Mouse (Mus musculus) frontal cortex, adult (tissue): ENCODE measurements around the gene Car5a.
A peak's percentile ranks its signal among the peaks of the same experiment; 100 is the strongest.

Experiments
- ATAC-seq: cut with Nextera tagmentation; 2 replicates; pipeline ENCODE4 v1.9.2; 2017; ENCODE audit warnings: mild to moderate bottlenecking, moderate library complexity, mixed read lengths; ENCODE audit not compliant: low TSS enrichment

The Car5a gene

DNA sequence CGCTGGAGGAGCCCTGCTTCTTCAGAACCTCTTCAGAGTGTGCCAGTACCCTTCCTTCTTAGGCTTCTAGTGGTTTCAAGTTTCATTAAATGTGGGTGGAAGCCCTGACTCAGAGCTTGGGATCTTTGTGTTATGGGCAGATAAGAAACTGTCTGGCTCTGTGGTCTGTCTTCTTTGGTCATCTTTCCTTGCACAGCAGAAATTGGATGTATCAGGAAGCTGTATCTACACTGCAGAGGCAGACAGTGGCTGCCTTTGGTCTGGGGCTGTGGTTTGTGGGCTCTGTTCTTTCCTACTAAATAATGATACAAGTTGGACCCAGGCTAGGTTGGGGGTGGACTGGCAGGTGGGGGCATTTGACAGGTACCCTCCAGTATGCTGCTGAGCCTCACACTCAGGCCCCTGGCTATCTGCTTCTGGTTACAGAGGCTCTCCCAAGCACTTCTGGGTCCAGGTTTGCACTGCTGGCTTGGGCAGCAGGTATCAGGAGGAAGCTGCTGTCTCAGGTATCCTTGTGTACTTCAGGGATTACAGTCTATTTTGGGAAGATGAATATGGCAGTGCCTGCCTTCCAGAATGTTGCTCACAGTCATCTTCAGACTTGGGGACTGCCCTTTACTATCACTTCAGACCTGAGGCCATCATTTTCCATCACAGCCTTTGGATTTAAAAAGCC, 11.3 kb upstream of the Car5a start:
- ATAC-seq = 0 out of 2 replicates have a peak, but pooled peaks have one; percentile 24

DNA sequence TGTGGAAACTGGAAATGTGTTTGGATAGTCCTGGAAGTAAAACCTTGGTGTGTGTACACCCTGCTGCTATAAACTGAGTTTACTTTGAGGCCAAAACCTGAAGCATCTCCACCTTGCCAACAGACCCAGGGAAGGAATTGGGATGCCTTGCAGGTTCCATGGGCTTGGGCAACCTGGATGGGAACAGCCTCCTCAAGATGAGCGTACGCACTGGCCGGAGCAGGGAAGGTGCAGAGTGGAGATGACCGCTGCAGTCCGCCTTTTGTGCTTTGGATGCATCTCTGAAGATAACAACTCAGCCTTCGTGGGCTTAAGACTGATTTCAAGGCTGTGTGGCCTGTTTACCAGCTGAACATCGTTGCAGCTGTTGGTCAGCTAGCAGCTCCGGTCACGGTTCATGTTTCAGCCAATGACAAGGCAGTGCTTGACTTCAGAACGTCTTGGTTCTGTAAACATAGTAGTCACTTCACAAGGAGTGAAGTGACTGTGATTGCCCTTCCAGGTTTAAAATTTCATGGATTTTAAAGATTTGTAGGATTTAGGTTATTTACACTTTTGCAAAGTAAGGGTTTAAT, 10.4 kb upstream of the Car5a start:
- no peak for ATAC-seq

DNA sequence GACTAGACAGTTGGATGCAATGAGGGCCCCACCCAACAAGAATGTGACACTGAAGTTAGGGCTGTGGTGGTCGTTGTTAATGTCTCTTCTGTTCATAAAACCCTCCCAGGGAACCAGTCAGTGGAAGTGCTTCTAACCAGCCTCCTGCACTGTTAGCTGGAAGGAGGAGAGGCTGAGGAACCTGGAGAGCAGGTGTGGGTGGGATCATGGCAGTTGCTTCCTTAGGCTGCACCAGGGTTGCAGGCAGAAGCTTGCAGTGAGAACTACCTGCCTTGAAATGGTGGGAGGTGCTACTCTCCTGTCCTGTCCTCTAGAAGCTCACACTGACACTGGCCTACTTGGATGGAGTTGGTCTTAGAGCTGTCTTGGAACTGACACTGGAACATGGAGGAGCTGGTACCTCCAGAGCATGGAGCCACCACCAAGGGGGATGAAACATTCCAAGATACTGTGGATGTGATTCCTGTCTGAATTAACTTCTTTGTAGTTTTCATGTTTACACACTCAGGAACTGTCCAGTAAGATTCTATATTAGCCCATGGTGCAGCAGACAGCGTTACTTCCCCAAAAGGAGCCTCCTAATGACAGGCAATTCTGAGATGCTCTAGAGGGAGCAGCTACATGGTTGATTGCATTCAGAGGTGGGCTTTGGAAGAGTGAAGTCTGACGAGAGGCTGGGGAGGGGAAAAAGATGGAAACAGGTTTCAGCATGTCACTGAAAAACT, 9.3 kb upstream of the Car5a start:
- ATAC-seq = no peak

DNA sequence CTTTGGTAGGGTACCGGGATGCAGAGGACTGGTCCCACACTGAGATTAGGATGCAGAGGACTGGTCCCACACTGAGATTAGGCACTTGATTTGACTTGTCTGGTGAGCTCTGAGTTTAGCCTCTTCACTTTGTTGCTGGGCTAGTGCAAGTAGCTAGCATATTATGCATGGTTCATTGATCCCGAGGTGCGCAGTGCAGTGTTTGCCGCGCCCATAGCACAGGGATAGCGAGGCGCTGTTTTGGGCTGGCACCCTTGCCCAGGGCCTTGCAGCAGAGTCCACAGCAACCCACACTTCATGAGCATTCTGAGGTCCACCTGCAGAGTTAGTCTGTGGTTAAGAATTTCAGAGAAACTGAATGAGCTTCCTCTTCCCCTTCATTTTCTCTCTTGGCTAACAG, 8.1 kb upstream of the Car5a start:
- no peak for ATAC-seq

DNA sequence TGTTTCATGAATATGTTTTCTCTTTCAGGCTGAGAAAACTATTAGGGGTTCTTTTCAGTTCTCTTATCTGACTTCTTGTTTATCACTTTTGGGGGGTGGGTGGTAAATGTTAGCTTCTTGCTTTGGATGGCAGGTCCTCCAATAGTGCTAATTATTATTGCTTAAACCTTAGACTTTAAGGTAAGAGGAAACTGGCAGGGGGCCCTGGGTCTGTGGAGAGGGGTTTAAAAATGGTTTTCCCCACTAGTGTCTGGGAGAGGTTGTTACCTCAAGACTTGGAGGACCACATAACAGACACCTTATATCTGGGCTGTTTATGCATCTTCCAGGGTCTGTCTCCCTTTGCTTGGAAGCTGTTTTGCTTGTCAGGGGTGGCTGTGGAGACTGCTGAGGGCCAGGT, 7.4 kb upstream of the Car5a start:
- ATAC-seq = no peak

DNA sequence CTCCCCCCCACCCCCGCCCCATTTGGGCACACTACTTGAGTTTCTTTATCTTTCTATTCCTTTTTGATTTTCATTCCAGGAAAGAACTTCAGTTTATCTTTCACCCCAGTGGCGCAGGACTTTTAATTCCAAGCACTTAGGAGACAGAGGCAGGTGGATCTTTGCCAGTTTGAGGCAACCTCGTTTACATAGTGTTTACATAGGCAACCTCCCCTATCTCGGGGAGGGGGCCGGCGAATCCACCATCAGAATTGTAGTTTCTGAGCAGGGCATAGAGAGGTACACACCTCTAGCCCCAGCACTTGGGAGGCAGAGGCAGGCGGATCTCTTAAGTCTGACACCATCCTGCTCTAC, 6.9 kb upstream of the Car5a start:
- ATAC-seq = no peak

DNA sequence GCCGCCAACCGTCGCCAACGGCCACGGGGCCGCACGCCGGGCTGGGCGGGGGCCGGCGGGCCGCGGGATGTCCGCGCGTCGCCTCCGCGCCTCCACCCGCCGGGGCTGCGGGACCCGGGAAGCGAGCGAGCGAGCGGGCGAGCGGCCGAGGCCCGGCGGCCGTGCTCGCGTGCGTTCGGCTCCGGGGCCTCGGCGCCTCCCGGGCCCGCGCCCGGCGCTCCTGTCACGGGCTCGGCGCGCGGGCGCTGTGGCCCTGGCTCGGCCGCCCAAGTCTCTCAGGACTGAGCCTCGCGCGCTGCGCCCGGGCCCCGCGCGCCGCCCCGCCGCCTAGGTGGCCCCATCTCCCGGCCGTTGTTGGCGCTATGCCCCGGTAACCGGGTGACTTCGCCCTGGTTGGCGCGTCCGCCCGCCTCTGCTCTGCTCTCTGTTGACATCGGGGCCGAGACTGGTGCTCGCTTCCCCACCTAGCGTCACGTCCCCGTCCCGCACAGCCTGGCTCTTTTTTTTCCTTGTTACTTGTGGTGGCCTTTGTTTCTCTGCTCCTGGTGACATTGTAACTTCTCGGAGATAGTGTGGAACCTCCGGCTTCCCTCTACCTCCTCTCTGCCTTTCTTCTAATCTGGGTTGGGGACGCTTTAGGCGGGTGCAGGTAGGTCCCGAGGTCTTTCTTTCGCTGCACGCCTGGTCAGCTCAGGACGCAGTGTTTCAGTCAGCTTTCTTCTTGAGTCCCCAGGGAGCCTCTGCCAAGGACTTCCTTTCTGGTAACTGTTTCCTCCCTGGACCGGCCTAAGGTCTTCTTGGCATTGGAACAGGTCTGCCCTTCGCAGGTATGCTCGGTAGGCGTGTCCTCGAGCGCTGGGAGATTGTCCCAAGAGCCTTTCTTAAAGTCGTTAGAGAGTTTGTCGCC, 6.3 kb upstream of the Car5a start:
- peak; percentile 8; the same call in 1 of the 2 replicates for ATAC-seq

DNA sequence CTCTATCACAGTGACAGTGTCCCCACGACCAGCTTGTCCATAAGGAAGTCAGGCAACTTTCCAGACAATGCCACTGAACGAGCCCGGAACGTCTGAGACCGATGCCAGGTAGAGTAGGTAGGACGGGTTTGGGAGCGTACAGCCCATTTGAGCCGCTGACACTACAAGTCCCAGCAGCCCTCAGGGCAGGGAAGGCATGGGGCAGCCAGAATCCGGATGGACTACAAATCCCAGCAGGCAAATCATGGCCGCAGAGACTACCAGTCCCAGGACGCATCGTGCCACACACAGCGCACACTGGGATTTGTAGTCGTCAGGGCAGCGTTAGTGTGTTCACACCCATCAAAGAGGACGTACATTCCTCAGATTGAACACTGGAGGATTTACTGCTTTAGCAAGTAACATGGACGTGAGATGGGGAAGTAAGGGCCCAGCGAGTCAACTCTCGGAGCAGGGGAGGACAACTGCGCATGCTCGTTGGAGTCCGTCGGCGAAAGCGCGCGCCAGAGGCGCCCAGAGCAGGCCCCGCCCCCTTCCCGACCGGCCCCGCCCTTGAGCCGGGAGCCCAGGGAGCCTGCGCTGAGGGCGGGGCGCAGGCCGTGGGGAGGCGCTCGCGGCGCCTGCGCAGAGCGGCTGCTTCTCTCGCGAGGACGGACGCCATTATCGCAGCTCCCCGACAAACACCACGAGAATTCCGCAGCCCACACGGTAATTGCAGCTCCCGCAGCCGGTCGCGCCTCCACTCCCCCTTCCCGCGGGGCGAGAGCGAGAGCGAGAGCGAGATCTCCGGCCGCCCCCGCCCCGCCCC, 5.4 kb upstream of the Car5a start:
- ATAC-seq = peak; percentile 93

DNA sequence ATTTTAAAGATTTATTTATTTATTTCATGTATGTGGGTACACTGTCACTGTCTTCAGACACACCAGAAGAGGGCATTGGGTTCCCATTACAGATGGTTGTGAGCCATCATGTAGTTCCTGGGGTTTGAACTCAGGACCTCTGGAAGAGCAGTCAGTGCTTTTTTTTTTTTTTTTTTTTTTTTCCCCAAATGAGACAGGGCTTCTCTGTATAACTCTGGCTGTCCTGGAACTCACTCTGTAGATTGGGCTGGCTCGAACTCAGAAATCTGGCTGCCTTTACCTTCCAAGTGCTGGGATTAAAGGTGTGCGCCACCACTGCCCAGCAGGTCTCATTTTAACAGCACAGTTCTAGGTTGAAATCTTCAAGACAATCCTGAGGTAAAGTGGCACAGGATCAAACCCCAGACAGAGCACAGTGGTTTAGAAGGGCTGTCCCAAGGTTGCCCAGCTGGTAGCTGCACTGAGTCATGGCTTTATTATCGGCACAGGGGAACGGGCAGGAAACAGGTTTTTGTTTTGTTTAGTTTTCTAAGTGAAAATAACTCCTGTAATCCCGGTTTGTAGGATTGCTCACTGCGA, 4.6 kb upstream of the Car5a start, which contains the start of gene Banp:
Banp (plus strand) TSS at position 529 of the 579 bp plus-strand sequence.
- ATAC-seq = no peak

DNA sequence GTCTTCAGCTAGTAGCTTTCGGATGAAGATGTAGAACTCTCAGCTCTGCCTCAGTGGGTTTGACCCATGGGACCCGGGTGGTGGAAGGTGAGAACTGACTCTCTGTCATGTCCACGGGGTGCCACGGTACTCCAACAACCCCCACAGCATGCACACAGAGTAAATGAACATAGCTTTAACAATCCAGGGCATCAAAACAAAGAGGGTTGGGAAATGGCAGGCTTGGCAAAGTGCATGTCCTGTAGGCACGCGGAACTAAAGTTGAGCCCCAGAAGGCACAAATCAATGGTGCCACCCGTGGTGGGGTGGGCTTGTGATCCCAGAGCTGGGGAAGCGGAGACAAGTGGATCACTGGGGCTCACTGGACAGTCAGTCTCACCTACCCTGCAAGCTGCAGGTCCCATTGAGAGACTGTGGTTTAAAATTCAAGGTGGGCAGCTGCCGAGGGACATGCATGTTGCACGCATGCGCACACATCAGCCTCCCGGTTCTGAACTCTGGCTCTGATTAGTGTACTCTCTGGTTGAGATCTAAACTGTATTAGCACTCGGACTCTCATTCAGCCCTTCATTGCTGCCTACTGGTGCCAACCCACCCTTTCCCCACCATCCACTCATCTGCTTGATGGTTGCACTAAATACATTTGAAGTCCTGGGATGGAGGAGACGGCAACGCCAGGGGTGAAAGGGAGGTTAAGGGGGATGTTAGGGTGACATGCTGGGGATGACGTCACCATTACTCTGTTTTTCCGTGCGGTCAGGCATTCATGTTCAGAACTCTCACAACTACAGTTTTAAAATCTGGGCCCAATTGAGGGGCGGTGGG, 3.8 kb upstream of the Car5a start:
- ATAC-seq = no peak

DNA sequence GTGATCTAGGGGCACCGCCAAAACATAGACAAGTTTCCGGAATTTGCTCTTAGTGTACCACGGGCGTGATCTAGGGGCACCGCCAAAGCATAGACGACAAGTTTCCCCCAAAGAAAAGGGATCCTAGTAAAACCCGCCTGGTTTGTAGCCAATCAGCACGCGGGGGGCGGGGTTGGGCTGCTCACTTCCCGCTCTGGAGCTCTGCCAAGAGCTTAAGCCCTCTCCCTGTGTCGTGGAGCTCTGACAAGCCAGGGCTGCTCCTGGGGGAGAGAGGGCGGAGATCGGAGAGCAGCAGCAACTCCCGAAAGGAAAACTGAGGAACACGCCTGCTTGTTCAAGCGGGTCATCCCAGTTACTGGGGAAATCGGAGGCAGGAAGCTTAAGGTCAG, 3.0 kb upstream of the Car5a start:
- no peak for ATAC-seq

DNA sequence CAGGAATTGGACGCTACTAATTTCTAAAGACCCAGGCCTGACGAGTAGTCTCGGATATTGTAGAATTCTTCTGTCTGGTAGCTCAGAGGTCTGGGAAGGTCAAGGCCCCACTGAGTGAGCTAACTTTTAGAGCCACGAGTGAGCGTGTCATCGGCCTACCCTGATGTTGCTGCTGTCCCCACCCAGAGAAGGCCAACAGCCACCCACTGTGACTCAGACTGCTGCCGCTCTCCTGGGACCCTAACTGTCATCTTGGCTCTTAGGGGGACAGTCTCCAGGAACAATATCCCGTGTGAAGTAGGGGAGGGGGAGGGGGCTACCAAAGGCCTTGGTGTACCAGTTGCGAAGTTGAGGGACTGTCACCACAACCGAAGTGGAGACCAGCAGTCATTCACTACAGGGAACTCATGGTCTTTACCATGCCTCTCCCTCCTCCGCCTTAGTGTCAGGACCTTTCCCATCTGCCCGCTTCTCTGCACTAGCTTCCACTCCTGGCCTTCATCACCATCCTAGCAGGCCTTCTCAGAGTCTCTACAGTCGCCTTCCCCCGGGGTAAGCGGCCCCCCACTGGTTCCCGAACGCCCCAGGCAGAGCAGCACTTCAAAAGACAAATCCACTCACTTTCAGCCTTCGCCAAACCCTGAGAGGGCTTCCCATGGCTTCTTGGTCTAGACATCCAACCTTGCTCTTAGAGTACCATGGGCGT, 2.5 kb upstream of the Car5a start:
- ATAC-seq = no peak

DNA sequence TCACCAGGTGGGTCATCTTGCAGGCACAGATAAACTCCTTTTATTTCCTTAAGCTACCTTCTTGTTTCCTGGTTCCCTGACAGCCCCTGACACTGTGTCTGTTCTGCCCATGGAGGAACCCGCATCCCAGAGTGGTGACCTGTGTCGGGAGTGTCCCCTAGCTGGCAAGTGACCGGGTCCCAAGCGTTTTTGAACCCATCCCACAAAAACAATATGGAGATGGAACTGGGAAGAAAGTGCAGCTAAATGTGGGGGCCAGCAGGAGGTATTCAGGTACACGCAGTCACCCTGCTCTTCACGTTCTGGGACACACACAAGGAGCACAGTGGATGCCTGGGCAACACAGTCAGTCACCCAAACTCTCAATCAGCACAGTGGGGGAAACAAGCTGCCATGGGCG, 1.6 kb upstream of the Car5a start:
- no peak for ATAC-seq

DNA sequence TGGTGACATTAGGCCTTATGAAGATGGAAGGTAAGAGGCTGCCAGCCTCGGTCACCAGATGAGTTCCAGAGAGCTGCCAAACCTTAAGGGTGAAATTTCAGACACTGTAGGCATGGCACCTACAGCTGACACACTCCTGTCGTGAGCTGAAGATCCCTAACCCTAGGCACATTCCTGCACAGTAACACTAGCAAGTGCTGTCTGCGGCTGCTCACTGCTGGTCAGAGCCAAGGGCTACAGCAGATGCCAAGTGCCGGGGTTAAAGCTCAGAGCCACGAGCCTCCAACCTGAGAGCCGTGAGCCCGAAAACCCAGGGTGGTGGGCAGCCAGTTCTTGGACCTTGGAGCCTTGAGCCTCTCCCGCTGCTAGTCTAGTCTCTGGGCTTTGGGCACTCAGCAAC, 988 bp downstream of the Car5a start:
- ATAC-seq = no peak

DNA sequence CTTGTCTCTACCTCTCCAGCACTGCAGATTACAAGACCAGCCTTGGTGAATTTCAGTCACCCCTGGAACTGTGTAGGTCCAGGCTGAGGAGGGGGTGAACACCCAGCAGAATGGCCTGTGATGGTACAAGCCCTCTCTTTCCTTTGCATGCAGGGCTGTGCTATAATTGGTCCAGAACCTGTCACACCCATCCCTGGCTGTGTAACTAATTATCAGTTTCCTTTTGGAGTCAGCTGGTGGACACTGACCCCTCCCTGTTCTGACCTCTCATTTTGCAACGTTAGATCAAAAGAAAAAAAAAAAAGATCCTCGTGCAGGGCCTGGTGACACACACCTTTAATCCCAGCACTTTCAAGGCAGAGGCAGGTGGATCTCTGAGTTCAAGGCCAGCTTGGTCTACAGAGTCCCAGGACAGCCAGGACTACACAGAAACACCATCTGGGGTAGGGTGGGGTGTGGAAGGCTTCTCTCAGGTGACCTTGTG, 1.6 kb downstream of the Car5a start:
- no peak for ATAC-seq

DNA sequence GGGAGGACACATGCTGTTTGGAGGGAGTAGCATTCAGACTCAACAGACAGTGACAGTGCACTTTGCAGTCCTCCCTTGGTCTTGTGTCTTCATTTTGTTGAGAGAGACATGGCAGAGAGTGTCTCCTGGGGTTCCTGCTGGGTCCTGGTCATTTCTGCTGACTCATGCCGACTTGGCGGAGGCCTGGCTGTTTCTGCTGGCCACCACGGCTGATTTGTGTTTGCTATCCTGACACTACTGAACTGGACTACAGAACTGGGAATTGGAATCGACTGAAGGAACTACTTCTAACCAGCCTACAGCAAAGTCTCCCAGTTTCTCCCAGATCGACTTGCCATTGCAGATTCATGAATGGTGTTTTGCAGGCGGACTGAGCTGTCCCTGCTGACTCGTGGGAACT, 6.0 kb downstream of the Car5a start:
- ATAC-seq = no peak

DNA sequence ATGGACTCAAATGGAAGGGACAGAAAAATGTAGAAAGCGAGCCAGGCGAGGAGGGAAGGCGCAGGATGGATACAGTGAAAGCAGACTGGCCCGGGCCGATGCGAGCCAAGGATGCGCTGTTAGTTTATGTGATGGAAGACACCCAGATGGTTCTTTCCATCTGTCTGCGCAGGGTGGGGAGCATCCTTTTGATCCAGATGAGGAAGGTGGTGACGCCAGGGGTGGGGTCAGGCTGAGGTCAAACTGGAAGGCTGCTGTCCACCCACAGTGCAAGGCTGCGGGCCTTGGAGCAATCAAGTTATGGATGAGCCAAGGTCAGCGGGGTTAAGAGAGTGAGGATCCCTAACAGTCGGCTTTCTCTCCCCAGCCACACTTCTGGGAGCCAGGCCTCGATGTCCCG, 8.3 kb downstream of the Car5a start:
- ATAC-seq = no peak

DNA sequence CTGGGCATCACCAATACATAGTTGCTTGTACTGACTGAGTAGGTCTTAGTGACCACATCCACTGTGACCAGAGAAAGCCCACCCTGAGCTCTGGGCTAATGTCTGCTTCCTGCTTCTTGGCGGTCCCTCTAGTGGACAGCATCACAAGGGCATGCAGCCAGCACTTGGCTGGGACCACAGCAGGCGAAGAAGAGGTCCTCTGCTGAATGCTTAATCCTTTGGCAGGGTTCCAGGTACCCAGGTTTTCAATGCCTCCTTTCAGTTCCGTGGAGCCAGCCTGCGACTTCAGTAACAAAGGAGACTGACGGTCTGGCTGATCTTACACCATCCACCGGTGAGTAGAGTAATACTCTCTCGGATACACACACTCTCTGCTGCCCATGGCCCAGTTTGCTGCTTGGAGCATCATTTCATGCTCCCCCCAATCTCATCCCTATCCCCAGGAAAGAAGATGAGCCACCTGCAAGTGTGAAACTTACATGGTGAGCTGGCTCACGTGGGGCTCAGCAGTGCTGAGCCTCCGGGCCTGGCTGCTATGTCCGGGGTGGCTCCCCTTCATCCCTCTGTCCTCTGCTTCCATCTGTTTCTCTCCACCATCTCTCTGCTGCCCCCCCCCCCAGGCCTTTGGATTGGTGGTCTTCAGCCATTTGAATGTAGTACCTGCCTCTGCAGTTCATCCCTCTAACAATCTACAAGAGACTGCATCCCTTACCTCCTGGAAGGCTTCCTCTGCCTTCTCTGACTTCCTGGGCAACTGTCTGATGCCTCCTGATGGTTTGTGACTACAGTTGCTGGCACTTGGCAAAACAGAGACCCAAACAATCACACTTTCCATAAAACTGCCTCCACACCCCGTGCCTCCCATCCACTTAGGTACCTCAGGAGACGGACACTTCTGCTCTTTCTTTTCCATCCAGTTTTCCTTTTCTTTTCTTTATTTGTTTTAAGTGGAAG, 9.1 kb downstream of the Car5a start:
- peak; percentile 52 for ATAC-seq
